Mouse (Mus musculus) ES-E14 (cell line): ENCODE data around the gene Shroom3. TPM values are rescaled to one million over a fixed set of nuclear protein-coding genes. Genes with fewer than 3 reads are reported as not detected.

Experiments used
- DNase-seq: peaks from one replicate; pipeline ENCODE4 v3.0.0-alpha.2; 2013; ENCODE audit warnings: low read depth, low spot score
- H3K27ac ChIP-seq: 2 replicates; pipeline ENCODE4 v1.5.1; 2012; ENCODE audit warnings: low read depth, mild to moderate bottlenecking, low read length, moderate library complexity, mixed read lengths; ENCODE audit not compliant: poor library complexity, insufficient read depth, severe bottlenecking
- H3K36me3 ChIP-seq: 2 replicates; pipeline ENCODE4 v1.6.1; 2012; ENCODE audit warnings: mild to moderate bottlenecking, low read length, moderate library complexity, mixed read lengths; ENCODE audit not compliant: control insufficient read depth, poor library complexity, insufficient read depth, severe bottlenecking
- H3K4me1 ChIP-seq, 2 experiments: fragments of 150-350 bp in 1 of 2; sonication (generic) in 1 of 2; 2 replicates each; pipeline ENCODE4 v1.6.1; 2012; ENCODE audit warnings: low read length in 2 of 2, mild to moderate bottlenecking in 1 of 2, mixed read lengths in 1 of 2; ENCODE audit not compliant: control insufficient read depth in 2 of 2, insufficient read depth in 2 of 2, poor library complexity in 1 of 2
- H3K4me3 ChIP-seq, 2 experiments: fragments of 150-350 bp in 1 of 2; sonication (generic) in 1 of 2; 2 replicates each; pipeline ENCODE4 v1.5.1; 2012; ENCODE audit warnings: low read length in 2 of 2, low read depth in 1 of 2, mild to moderate bottlenecking in 1 of 2, mixed read lengths in 1 of 2; ENCODE audit not compliant: insufficient read depth in 1 of 2, poor library complexity in 1 of 2, severe bottlenecking in 1 of 2
- H3K9ac ChIP-seq: 2 replicates; pipeline ENCODE4 v1.6.1; 2012; ENCODE audit warnings: low read depth, mild to moderate bottlenecking, low read length, mixed read lengths; ENCODE audit not compliant: poor library complexity, insufficient read depth, severe bottlenecking
- H3K9me3 ChIP-seq: fragments of 150-350 bp; sonication (generic); 2 replicates; pipeline ENCODE4 v1.6.1; 2012; ENCODE audit warnings: low read depth, mild to moderate bottlenecking, low read length; ENCODE audit not compliant: control insufficient read depth, insufficient read depth
- CHD2 ChIP-seq: IDR thresholded peaks from 2 replicates; pipeline ENCODE4 v1.6.1; 2014; ENCODE audit warnings: mild to moderate bottlenecking, low read depth, low read length, inconsistent platforms
- HCFC1 ChIP-seq: IDR thresholded peaks from 2 replicates; pipeline ENCODE4 v1.6.1; 2012; ENCODE audit warnings: low read length, inconsistent platforms, borderline replicate concordance; ENCODE audit not compliant: insufficient read depth
- MAFK ChIP-seq: IDR thresholded peaks from 2 replicates; pipeline ENCODE4 v1.6.1; 2014; ENCODE audit warnings: mild to moderate bottlenecking, low read depth, low read length, inconsistent platforms; ENCODE audit not compliant: insufficient read depth
- ZC3H11A ChIP-seq: IDR thresholded peaks from 2 replicates; pipeline ENCODE4 v1.6.1; 2012; ENCODE audit warnings: low read depth, mild to moderate bottlenecking, inconsistent platforms, low read length, borderline replicate concordance
- ZNF384 ChIP-seq: IDR thresholded peaks from 2 replicates; pipeline ENCODE4 v1.6.1; 2012; ENCODE audit warnings: low read depth, low read length, inconsistent platforms
- in situ Hi-C, 2 experiments: fragments of 600-800 bp; cut with MboI; formaldehyde crosslinking; loops; one replicate each; pipeline ENCODE4 v1.15.1; 2025; ENCODE audit warnings: low sequenced_read_pairs in 2 of 2, inconsistent platforms in 1 of 2; ENCODE audit not compliant: unreplicated experiment in 2 of 2
- total RNA-seq: library from RNA; depleted of rRNA; stranded (reverse); fragments of 300-350 nt; gene quantifications from 2 replicates; pipeline ENCODE4 v1.2.3, GENCODE M21; 2012

The Shroom3 gene
- total RNA-seq, 1 experiment = 34.1 TPM

DNA sequence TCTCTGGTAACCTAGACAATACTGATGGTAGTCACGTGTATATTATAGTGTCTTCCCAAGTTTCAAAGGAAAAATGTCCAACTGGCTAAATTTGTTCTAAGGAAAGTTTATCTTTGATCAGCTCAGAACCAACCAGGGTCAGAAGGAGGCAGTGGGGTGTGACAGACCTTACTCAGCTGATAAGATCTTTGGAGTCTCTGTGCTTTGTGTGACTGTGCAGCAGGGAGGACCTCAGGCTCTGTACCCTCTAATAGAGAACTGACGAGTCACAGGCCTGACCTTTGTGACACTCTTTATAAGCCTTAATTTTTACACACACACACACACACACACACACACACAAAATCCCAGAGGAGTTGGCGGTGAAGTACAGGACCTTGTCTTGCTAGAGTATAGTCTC is 193.9 kb downstream of the Shroom3 start:
- TF ChIP-seq MAFK = no peak
- TF ChIP-seq CHD2 = no peak
- no peak for TF ChIP-seq HCFC1
- no peak for TF ChIP-seq ZNF384
- no peak for TF ChIP-seq ZC3H11A
- Histone ChIP-seq H3K4me1 (no peaks in the 10 kb centered on the region), H3K27ac (no peak overlapping the region), H3K9ac (no peak overlapping the region), H3K9me3 (no peaks in the 10 kb centered on the region), H3K36me3 (no peaks in the 10 kb centered on the region), H3K4me3 (no peak overlapping the region)
- no peak for DNase-seq
- in situ Hi-C loops = no loop called here

- no peaks in the 10 kb centered on the region for H3K4me1 ChIP-seq
- H3K4me3 ChIP-seq = no peak overlapping the region
- H3K9me3 ChIP-seq = no peaks in the 10 kb centered on the region
- H3K9ac ChIP-seq = no peak overlapping the region
- no peak for DNase-seq
- H3K36me3 ChIP-seq = no peaks in the 10 kb centered on the region
- H3K27ac ChIP-seq = no peak overlapping the region
- in situ Hi-C loops = no loop called here
- TF ChIP-seq CHD2 (no peak), ZNF384 (no peak), HCFC1 (no peak), MAFK (no peak), ZC3H11A (no peak)
These were observed 197.2 kb downstream of the Shroom3 start for GRCm38 (mm10) chr5:92880393-92880792.

DNA sequence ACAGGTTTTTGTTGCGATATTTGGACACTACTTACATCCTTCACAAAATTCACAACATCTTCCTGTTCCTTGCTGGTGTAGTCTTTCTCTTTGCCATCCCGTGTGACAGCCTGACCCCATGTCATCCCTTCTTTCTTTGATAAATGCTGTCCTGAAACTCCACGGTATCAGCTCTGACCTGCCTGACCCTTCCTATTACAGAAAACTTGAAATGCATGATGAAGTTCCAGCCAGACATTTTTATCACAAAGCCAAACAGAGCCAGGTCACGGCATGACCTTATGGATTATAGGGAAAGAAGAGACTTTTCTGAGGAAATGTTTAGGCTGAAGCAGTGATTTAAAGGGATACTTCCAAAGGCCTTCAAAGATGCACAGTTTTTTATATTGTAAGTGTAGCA is 197.7 kb downstream of the Shroom3 start:
- H3K4me3 ChIP-seq = no peak overlapping the region
- in situ Hi-C loops = no loop called here
- H3K36me3 ChIP-seq = no peaks in the 10 kb centered on the region
- TF ChIP-seq MAFK (no peak), ZC3H11A (no peak), CHD2 (no peak), HCFC1 (no peak), ZNF384 (no peak)
- no peaks in the 10 kb centered on the region for H3K9me3 ChIP-seq
- H3K4me1 ChIP-seq = no peaks in the 10 kb centered on the region
- H3K27ac ChIP-seq = no peak overlapping the region
- no peak for DNase-seq
- H3K9ac ChIP-seq = no peak overlapping the region

- no peak for DNase-seq
- H3K4me1 ChIP-seq = peaks cover 0 to 4% of the 10 kb centered on the region in 2 experiments; a peak in 1 of 4 replicates
- no peak overlapping the region for H3K9ac ChIP-seq
- no peak for TF ChIP-seq HCFC1
- no peaks in the 10 kb centered on the region for H3K9me3 ChIP-seq
- no peak overlapping the region for H3K4me3 ChIP-seq
- H3K36me3 ChIP-seq = no peaks in the 10 kb centered on the region
- H3K27ac ChIP-seq = no peak overlapping the region
- in situ Hi-C loops = no loop called here
These were observed 202.9 kb downstream of the Shroom3 start for GRCm38 (mm10) chr5:92886141-92886540.

DNA sequence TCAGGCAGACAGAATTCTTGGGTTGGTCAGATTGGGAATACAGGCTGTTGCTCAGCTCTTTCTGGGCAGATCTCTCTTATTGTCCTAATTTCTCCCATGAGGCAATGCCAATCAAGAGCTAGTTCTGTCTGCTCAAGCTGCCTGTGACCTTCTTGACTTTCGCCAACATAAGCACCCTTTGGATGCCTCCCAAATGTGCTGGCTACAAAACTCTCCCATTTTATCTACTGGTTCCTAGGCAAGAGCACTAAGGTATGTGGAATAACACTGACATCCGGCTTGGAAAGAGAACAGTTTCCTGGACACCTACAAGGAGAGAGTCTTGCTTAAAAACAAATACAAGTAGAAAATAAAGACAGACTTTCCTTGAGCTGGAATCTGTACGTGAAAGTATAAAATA is 204.3 kb downstream of the Shroom3 start:
- no peak for DNase-seq
- no peak for TF ChIP-seq MAFK
- TF ChIP-seq CHD2 = no peak
- TF ChIP-seq ZC3H11A = no peak
- no peak for TF ChIP-seq HCFC1
- TF ChIP-seq ZNF384 = no peak
- no peak overlapping the region for H3K4me3 ChIP-seq
- peaks cover 0 to 4% of the 10 kb centered on the region in 2 experiments; a peak in 1 of 4 replicates for H3K4me1 ChIP-seq
- H3K36me3 ChIP-seq = no peaks in the 10 kb centered on the region
- no peaks in the 10 kb centered on the region for H3K9me3 ChIP-seq
- in situ Hi-C loops = no loop called here
- H3K9ac ChIP-seq = no peak overlapping the region
- H3K27ac ChIP-seq = no peak overlapping the region
